Mouse (Mus musculus) heart, postnatal 10 days (tissue): ENCODE measurements around the gene Gm21188. TPM values are rescaled to one million over a fixed set of nuclear protein-coding genes. Genes with fewer than 3 reads are reported as not detected.
"Not testable (repeated sequence)": the region's sequence is repeated elsewhere in the genome, so short reads cannot be mapped to it uniquely, and the experiment has no call there.

Experiments
- DNase-seq, 2 experiments: peaks; one replicate each; pipeline ENCODE4 v3.0.0; 2021
- intact Hi-C: fragments of 180-260 bp; cut with DNase I; formaldehyde crosslinking; loops from one replicate; pipeline ENCODE4 v1.15.1; 2025
- total RNA-seq, 2 experiments: library from RNA; stranded (reverse); gene quantifications; 2 replicates each; pipeline ENCODE4 v1.2.3; 2021

Gm21188 gene
- total RNA-seq: not detected

DNA sequence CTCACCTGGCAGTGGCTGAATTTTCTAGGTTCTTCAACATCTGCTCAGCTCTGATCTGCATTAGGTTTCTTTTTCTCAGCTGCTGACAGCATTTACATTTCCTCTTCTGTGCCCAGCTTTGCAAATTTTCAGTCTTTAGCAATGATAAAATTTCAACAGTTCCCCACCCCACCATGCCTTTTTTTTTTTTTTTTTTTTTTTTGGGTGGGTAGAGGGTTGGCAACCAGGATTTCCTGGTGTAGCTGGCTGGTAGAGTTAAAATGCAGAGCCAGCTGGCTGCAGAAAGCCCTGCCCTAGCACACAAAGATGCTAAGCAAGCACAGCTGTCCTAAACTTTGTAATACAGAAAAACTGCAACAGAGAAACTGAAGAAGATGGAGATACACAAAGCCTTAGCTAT, at the start of gene Gm21188:
Gene Gm21188 (minus strand): TSS at position 110 of the 400 bp plus-strand sequence.
- DNase-seq, intact Hi-C loops: not testable (repeated sequence)

DNA sequence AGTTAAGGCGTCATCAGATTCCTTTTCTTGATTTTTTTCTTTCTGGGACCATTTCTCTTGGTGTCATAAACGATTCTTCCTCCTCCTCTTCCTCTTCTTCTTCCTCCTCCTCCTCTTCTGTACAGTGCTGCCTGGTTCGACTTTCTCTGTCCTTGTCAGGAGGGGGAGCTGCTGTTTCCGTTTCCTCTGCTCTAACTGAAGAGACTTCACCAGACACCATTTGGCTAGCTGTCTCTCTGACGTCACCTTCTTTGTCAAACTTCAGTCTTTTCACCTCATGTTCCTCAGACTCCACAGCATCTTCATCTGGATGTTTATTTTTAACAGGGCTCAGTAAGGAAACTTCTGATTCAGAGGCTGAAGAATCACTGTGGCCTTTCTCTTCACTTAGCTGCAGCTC, 47.3 kb upstream of the Gm21188 start:
- intact Hi-C loops: not testable (repeated sequence)

DNA sequence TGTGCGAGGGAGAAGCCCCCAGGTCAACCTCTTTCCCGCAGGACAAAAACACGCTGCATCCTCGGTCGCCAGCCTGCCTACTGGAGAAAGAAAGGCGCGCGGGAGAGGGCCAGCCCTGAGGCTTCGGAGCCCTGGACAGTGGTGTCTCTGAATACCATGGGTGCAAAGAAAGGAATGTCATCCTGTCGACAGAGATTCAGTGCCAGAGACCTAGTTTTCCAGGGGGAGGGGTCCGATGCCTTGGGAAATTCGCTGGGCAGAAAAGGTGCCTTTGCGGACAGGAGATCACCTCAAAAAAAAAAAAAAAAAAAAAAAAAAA, 44.9 kb upstream of the Gm21188 start:
- intact Hi-C loops: not testable (repeated sequence)

More for the DNA sequence above, 47.3 kb upstream of the Gm21188 start:
- DNase-seq: not testable (repeated sequence)

DNA sequence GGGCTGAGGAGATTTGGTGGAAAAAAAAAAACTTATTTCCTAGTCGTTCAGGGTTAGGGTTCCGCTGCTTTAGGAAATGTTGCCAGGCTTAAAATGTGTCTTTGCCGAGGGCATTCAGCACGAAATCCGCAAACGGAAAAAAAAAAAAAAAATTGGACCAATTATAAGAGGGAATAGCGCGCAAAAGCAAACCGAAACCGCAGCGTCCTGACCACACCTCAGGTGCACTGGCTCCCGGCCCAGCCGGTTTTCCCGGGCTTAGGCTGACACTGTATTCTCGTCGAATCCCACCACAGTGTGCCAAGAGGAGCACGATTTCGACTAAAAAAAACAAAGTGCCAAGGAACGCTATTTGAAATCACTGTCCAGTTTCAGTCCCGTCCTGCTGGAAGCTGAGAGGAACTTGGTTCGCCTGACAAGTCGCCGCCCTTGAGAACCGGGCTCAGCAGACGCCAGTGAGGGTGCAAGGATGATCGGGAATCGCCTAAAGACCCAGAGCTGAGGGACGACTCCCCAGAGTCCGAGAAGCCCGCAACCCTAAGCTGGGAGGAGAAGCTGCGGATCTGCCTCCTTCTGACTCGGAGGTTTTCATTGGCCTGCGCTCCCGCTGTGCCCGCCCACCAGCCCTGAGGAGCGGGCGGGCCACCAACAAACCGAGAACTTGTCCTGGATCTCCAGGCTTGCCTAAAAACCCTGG, 44.4 kb upstream of the Gm21188 start:
- intact Hi-C loops: not testable (repeated sequence)
- DNase-seq: peak; percentile 2 to 12

More for the DNA sequence above, 44.9 kb upstream of the Gm21188 start:
- DNase-seq: not testable (repeated sequence)

DNA sequence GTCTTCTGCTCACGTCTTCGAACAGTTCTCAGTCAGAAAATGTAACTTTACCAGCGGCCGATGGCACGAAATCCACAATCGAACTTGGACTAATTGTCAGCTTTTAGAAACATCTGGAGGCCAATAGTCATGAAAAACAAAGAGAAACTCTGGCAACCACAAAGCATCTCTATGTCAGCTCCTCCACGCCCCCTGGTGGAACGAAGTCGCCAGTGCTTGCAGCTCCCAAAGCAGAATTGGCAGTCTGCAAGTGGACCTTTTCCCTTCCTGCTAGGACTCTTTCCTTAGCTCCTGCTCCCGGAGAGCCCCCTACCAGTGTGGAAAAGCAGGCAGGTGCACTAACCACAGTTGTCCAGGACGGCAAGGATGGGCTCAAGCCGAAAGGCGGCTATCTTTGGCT, 41.0 kb upstream of the Gm21188 start:
- intact Hi-C loops, DNase-seq: not testable (repeated sequence)

DNA sequence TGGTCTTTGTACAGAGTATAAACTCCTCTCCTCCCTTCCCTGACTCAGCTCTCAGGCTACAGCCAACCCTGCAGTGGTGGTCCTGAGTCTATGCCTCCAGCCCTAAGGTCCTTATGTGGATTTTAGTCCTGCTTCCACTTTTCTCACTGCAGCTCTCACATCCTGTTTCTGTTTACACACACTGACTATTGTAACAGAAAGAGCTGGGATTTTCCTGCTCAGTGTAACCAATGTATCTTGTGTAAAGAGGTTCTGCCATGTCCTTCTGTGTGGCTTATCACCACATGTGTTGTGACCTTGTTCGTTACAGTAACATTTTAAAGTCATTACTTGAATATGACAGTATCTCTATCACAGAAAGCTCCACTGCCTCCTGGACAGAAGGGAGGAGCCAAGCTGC, 27.6 kb upstream of the Gm21188 start:
- intact Hi-C loops, DNase-seq: not testable (repeated sequence)

DNA sequence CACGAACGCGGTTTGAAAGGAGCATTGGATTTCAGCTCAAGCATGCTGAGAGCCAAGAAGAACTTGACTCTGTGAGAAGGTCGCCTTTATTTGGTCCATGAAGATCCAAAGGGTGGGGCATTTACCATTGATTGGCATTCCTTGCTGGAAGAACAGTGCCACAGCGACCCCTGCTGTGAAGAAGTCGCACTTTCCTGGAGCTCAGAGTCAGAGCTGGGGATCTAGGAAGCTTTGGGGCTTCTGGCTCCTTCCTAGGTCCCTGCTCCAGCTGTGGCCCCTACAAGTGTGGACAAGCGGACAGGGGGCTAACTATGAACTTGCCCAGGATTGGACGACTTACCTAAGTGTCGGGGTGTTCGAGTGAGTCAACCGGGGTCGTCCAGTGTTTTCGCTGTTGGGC, 18.9 kb upstream of the Gm21188 start:
- intact Hi-C loops, DNase-seq: not testable (repeated sequence)

DNA sequence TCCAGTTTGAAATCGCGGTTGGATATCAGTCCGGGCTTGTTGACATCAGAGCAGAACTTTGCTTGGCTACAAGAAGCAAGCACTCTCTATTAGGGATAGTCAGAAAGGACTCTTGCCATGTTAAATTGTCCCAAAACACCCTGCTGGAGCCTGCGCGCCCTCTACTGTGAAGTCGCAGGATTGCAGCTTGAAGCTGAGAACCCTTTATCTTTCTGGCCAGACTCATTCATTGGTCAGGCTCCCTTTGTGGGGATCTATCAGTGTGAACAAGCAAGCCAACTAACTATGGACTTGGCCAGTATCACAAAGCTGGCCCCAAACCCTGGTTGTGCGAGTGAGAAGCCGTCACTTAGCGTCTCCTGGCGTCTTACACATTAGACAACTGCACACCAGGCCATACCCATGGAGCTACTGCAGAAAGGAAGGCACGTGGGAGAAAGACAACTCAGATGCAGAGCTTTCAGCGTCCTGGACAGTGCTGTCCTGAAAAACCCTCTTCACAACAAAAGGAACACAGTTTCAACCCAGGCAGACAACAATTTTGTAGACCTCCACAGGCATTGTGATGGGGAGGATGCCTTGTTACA, 18.1 kb upstream of the Gm21188 start:
- DNase-seq, intact Hi-C loops: not testable (repeated sequence)

DNA sequence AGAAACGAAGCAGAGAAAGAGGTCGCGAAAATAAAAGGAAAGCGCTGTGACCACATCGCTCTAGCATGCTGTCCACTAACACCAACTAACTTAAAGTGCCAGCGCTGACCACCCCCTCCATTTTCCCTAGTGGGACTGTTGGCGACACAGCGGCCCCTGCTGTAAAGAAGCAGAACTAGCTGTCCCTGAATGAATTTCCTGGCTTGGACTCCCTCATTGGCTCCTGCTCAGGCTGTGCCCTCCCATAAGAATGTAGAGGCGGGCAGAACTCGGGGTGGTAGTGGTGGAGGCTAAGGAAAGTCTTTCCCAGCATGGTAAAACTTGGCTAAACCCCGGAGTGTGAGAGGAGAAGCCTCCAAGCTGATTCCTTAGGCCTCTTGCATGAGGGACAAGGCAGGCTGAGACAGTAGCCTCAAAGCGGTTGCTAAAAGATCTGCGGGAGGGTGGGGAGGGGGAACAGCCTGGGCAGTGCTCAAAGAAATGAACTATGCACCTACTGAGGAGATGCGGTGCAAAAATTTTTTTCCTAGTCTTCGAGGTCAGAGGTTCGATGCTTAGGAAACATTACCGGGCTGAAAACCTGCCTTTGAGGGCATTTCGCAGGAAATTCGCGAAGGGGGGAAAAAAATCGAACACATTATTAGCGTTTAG, 11.6 kb upstream of the Gm21188 start:
- intact Hi-C loops, DNase-seq: not testable (repeated sequence)

DNA sequence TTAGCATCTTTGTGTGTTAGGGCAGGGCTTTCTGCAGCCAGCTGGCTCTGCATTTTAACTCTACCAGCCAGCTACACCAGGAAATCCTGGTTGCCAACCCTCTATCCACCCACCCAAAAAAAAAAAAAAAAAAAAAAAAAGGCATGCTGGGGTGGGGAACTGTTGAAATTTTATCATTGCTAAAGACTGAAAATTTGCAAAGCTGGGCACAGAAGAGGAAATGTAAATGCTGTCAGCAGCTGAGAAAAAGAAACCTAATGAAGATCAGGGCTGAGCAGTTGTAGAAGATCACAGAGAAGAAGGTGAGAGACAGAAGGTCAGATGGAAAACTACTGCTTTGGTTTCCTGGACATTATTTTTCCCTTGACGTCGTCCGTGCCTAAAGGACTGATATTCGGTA, 10.9 kb upstream of the Gm21188 start:
- intact Hi-C loops: not testable (repeated sequence)

DNA sequence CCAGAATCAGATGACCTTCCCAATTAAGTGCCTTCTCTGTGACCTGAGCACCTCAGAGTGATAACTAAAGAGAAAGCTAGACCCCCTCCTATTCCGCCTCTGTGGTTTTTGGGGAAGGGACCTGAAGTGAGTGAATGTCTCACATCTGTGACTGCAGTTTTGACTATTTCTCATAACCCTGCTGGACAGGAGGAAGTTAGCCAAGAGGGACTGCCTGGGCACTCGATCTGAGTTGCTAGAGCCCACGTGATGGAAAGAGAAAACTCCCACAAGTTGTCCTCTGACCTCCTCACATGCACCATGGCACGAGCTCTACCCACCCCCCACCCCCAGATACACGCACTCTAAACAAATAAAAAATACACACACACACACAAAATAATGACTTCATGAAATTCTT, 3.4 kb downstream of the Gm21188 start:
- DNase-seq, intact Hi-C loops: not testable (repeated sequence)

More for the DNA sequence above, 10.9 kb upstream of the Gm21188 start:
- not testable (repeated sequence) for DNase-seq

DNA sequence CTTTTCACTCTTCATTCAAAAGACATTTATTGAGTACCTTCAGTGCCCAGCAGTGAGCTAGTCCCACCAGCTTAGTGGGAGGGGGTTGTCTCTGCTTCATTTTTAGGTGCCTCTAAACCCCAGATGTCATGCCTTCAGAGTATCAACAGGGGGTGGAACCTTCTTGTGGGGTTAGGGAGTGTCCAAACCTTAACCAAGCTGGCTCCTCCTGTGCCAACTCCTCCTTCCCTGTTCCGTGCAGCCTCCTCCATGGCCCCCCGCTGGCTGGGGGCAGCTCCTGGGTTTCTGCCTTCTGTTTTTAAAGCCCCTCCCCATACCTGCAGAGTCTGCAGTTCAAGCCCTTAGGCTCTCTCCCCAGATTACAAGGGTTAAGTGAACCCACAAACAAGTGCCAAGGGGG, 3.8 kb downstream of the Gm21188 start:
- DNase-seq, intact Hi-C loops: not testable (repeated sequence)

DNA sequence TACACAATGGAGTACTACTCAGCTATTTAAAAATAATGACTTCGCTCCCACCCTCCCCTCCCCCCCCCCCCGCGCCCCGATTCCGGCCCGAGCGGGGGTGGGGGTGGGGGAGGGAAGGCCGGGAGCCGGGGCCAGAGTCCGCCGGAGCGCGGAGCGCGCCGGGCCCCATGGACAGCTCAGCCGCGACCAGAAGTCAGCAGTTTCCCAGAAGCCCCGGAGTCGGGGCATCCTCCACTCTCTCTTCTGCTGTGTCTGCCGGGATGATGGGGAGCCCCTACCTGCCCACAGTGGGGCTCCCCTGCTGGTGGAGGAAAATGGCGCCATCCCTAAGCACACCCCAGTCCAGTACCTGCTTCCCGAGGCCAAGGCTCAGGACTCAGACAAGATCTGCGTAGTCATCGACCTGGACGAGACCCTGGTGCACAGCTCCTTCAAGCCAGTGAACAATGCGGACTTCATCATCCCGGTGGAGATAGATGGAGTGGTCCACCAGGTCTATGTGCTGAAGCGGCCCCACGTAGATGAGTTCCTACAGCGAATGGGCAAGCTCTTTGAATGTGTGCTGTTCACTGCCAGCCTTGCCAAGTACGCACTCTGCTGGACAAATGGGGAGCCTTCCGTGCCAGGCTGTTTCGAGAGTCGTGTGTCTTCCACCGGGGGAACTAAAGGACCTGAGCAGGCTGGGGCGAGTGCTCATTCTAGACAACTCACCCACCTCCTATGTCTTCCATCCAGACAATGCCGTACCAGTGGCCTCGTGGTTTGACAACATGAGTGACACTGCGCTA, 5.4 kb downstream of the Gm21188 start:
- DNase-seq, intact Hi-C loops: not testable (repeated sequence)

DNA sequence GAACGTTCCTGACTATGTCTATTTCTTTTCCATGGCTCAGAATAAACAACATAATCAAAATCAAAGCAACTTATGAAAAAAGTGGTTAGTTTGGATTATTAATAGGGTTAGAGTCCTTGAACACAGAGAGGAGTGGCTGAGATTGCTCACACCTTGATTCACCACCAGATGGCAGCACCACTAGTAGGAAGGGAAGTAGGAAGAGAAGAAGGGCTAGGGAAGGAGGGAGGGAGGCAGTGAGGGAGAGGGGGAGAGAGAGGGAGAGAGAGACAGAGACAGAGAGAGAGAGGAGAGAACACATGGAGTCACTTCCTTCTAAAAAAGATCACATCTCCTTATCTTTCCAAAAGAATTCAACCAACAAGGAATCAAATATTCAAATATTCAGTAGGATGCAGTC, 10.8 kb downstream of the Gm21188 start:
- DNase-seq: peak in 1 of 2 experiments; percentile 46
- intact Hi-C loops: not testable (repeated sequence)

DNA sequence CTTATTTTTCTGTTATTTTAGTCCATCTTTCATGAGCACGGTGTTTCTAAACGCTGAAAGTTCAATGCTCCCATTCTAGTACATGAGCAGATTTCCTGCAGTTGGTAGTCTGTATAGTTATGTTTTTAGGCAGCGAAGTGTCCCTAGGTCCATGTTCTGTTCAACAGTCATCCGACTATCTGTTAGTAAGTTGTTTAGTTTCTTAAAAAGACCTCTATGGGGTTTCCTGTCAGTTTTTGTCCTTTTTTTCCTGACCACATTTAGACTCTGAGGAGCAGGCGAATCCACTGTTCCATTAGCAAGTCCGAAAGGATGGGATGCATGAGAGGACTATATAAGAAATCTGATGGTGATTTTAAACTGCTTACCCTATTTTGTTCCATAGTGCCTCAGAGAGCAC, 14.1 kb downstream of the Gm21188 start:
- intact Hi-C loops, DNase-seq: not testable (repeated sequence)

DNA sequence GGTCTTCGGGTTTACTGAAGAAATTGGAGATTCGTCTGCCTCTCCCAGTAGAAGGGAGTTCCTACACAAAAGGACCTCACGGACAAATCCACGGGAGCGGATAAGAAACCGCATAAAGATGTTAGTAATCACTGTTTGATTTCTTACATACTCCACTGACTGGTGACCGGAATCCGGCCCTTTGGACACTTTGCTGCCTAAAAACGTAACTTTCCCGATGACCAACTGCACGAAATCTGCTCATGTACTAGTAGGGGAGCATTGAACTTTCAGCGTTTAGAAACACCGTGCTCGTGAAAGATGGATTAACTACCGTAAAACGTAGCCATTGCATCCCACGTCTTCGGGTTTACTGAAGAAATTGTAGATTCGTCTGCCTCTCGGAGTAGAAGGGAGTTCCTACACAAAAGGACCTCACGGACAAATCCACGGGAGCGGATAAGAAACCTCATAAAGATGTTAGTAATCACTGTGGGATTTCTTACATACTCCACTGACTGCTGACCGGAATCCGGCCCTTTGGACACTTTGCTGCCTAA, 15.3 kb downstream of the Gm21188 start:
- intact Hi-C loops: not testable (repeated sequence)
- DNase-seq: peak in 1 of 2 experiments; percentile 42

DNA sequence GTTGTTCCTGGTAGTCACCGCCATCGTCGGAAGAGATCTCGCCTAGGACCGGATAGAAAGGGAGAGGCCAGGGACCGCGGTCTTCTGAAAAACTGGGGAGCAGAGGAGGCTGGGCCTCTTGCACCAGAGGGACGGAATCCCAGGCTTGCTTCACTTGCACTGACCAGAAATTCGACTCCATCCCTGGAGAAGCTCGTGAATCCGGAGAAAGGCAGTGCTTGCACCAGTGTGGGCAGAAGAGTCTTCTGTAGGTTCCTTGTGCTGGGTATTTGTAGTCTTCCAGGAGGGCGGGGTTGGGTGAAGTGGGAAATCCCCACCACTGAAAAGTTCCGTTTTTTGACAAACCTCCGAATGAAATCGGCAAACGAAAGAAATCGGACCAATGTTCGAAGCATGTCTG, 16.8 kb downstream of the Gm21188 start:
- intact Hi-C loops: not testable (repeated sequence)
- DNase-seq: peak in 1 of 2 experiments; percentile 25

DNA sequence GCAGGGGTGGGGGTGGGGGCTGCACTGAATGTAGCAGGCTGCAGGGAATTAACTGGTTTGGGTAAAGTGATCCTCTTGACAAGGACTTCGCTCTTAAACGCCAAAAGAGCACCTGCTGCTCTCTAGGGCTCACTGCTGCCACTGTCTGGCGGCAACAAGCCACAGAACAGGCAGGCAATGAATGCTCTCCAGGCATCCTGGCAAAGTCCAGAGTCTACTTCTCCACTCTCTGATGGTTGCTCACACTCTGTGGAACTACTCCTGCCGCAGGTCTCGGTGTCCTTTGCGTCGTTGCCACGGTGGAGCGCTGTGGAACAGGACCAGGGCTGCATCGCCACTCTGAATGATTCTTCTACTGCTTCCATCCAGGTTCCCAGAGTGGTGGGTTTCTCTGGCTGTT, 17.4 kb downstream of the Gm21188 start:
- intact Hi-C loops, DNase-seq: not testable (repeated sequence)

DNA sequence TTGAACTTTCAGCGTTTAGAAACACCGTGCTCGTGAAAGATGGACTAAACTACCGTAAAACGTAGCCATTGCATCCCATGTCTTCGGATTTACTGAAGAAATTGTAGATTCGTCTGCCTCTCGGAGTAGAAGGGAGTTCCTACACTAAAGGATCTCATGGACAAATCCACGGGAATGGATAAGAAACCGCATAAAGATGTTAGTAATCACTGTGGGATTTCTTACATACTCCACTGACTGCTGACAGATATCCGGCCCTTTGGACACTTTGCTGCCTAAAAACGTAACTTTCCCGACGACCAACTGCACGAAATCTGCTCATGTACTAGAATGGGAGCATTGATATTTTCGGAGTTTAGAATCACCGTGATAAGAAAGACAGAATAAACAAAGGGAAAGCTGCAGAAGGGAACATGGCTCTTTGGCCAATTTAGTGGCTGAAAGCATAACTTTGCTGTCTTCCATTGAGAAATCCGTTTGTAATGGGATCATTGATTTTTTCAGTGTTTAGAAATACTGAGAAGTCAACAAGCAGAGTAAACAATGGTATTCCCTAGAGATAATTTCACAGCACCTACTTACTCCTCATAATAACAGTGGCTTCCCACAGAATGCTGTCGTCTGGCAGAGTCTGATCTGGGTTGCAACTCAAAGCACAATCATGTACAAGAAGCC, 18.3 kb downstream of the Gm21188 start:
- intact Hi-C loops: not testable (repeated sequence)
- peak; percentile 54 for DNase-seq

DNA sequence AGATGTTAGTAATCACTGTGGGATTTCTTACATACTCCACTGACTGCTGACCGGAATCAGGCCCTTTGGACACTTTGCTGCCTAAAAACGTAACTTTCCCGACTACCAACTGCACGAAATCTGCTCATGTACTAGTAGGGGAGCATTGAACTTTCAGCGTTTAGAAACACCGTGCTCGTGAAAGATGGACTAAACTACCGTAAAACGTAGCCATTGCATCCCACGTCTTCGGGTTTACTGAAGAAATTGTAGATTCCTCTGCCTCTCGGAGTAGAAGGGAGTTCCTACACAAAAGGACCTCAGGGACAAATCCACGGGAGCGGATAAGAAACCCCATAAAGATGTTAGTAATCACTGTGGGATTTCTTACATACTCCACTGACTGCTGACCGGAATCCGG, 20.3 kb downstream of the Gm21188 start:
- peak; percentile 44 to 62 for DNase-seq
- intact Hi-C loops: not testable (repeated sequence)
